Mouse (Mus musculus) 416B (cell line): ENCODE measurements around the gene Vmn1r55.
"Not testable (repeated sequence)": the region's sequence is repeated elsewhere in the genome, so short reads cannot be mapped to it uniquely, and the experiment has no call there.

Source experiments
- DNase-seq: peaks from one replicate; pipeline ENCODE4 v3.0.0; 2011; ENCODE audit warnings: low read depth

The Vmn1r55 gene

DNA sequence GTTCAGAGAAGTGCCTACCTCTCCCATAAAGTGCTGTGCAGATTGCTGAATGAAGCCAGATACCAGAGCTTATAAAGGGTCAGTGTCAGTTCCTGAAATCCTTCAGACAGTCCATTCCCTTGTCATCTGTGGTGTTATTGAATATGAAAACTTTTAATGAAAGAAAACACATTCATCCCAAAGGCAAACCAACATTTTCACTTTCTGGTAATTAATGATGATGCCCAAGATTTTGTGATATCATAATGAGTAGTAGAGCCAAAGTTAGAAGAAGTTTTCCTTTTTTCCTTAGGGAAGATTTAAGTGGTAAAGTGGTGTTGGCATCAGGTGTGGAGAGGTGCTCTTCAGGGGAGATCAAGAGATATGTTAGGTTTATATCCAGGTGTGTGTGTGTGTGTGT lies at the start of gene Vmn1r55:
Vmn1r55 (minus strand) TSS at position 101 of the 400 bp plus-strand sequence.
- DNase-seq, result not testable (repeated sequence)

DNA sequence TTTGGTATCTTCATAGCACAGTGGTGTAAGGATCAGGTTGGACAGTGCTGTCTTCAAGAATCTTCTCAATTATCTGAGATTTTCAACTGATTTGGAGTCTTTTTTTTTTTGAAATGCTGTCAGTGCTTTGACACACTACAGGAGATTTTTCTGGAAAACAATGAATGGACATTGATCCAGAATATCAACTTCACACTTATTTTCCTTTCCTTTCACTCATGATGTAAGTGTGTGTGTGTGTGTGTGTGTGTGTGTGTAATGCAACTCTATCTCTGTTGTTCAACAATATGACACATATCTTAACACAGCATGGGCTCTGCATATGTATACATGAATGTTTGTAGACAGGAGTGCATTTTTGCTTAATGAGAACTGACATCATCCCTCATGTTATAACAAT lies 47.2 kb upstream of the Vmn1r55 start, which contains the start of gene Vmn1r56:
Vmn1r56 (minus strand) TSS at position 101 of the 400 bp plus-strand sequence.
- DNase-seq, result not testable (repeated sequence)

DNA sequence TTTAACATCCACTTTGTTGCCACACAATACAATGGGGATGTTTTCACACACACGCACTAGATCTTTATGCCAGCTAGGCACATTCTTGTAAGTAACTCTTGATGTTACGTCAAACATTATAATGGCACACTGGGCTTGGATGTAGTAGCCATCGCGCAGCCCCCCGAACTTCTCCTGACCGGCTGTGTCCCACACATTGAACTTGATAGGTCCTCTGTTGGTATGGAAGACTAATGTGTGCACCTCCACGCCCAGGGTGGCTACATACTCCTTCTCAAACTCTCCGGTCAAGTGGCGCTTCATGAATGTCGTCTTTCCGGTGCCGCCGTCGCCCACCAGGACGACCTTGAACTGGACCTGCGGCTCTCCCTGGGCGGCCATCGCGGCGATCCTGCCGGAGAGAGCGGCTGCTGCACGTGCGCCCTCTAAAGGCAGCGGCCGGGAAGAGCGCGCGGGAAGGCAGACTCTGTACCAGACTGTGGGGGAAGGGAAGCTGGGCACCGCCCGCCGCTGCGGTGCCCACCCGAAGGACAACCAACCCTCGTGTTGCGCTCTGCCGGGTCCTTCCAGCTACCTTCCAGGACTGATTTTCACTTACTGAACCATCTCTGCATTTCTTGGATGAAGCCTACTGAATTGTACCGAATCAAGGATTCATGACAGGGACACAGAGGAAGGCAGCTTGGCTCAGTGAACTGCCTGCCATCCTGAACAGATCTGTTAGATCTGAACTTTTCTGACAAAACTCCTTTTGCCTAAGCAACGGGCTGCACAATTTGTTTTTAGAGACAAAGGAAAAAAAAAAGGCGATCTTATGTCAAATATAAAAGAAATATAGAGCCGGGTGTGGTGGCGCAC lies 23.7 kb downstream of the Vmn1r55 start, which contains the start of gene Rasl2-9:
Rasl2-9 (minus strand) TSS at position 402 of the 858 bp plus-strand sequence.
- no peak for DNase-seq

DNA sequence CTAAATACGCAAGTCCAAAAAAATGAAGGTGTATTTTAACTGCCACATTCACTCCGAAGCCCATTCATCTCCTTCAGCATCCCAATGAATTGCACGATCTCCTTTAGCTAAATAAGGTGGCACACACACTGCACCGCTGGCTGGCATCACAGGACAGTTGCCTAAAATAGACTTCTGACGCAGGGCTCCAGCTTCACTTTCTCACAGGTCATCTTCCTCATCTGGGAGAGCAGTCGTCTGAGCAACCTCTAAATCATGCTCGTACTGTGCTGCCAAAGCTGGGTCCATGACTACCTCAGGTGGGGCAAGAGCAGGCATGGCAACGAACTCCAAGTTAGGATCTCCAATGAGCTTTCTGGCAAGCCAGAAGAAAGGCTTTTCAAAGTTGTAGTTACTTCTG lies 24.4 kb downstream of the Vmn1r55 start:
- no peak for DNase-seq

- no peak for DNase-seq
Measured at GRCm38 (mm10) chr7:5116850-5117249, 32.6 kb downstream of the Vmn1r55 start, which contains the start of gene Rfpl4. Gene Rfpl4 (minus strand): TSS chr7:5116950.

GRCm38 (mm10) chr7:5112701-5113100 lies 36.8 kb downstream of the Vmn1r55 start:
- no peak for DNase-seq

GRCm38 (mm10) chr7:5109301-5109700 lies 40.2 kb downstream of the Vmn1r55 start:
- no peak for DNase-seq

GRCm38 (mm10) chr7:5108272-5108671 lies 41.2 kb downstream of the Vmn1r55 start:
- DNase-seq, result no peak

- no peak for DNase-seq
Measured at GRCm38 (mm10) chr7:5102564-5102963, 46.9 kb downstream of the Vmn1r55 start.

GRCm38 (mm10) chr7:5101066-5101663 lies 48.3 kb downstream of the Vmn1r55 start:
- peak; percentile 92 for DNase-seq

- DNase-seq, result peak; percentile 27
Measured at GRCm38 (mm10) chr7:5099796-5100195, 49.7 kb downstream of the Vmn1r55 start.

DNA sequence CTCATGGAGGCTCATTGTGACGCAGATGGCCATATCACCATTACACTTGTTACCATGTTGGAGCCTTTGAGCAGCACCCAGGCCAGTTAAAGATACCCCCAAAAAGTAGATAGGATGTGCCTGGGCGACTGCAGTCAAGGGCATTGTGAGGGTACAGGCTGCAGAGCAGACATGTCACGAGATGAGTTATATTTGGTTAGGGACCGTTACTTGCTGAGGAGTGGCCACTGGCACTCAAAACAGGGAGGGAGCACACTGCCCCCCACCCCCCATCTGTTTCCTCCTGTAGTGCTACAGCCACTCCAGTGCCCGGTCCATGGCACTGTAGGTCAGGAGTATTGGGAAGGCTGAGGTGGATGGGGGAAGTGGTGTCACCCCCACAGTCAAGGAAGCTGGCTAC lies 50.7 kb downstream of the Vmn1r55 start:
- DNase-seq, result no peak

- DNase-seq, result no peak
Measured at GRCm38 (mm10) chr7:5092831-5093510, 56.5 kb downstream of the Vmn1r55 start.

DNA sequence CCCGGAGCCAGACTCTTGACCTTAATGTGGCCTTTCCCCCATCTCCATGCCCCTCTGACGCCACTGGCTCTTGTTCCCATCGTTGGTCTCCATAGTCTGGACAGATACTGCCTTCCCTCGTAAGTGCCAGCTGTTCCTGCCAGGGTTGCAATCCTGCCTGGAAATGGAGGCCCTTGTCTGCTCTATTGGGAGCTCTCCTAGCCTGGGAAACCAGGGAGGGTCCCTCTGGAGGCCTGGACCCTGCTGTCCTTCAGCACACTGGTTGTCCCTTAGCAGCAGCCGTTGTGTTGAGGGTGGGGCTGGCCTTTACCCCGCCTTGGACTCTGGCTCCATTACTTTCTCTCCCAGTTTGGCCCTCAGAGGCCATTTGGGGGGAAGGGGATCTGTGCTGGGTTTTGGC lies 57.1 kb downstream of the Vmn1r55 start:
- DNase-seq, result no peak

GRCm38 (mm10) chr7:5091008-5091728 lies 58.3 kb downstream of the Vmn1r55 start:
- DNase-seq, result no peak

DNA sequence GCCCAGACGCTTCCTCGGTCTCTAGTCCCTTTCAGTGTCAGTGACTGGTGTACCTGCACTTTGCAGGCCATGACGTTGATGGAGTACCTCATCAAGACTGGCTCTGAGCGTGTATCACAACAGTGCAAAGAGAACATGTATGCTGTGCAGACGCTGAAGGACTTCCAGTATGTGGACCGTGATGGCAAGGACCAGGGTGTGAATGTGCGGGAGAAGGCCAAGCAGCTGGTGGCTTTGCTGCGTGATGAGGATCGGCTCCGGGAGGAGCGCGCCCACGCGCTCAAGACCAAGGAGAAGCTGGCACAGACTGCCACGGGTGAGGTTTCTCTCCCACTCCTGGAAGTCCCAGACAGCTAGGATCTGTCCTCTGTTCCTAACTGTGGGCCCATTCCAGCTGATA lies 59.6 kb downstream of the Vmn1r55 start:
- DNase-seq, result no peak

- DNase-seq, result no peak
Measured at GRCm38 (mm10) chr7:5087886-5088285, 61.6 kb downstream of the Vmn1r55 start.

GRCm38 (mm10) chr7:5086921-5087440 lies 62.5 kb downstream of the Vmn1r55 start:
- no peak for DNase-seq

DNA sequence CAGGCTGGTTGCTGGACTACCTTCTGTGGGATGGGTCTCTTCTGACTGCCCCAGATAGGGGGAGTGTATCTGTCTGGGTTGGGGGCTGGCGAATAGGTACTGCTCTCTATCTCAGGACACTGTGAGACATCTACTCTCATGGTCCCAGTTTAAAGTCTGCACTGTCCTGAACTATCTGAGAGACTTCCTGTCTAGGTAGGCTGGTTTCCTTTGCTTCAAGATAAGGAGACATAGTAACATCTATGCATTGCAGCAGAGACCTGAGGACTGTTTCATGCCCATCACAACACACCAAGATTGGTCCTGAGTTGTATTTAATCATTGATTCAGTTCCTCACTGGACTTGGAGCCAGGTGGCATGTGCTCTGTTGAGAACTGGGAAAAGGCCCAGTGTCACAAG lies 64.0 kb downstream of the Vmn1r55 start:
- DNase-seq, result no peak

DNA sequence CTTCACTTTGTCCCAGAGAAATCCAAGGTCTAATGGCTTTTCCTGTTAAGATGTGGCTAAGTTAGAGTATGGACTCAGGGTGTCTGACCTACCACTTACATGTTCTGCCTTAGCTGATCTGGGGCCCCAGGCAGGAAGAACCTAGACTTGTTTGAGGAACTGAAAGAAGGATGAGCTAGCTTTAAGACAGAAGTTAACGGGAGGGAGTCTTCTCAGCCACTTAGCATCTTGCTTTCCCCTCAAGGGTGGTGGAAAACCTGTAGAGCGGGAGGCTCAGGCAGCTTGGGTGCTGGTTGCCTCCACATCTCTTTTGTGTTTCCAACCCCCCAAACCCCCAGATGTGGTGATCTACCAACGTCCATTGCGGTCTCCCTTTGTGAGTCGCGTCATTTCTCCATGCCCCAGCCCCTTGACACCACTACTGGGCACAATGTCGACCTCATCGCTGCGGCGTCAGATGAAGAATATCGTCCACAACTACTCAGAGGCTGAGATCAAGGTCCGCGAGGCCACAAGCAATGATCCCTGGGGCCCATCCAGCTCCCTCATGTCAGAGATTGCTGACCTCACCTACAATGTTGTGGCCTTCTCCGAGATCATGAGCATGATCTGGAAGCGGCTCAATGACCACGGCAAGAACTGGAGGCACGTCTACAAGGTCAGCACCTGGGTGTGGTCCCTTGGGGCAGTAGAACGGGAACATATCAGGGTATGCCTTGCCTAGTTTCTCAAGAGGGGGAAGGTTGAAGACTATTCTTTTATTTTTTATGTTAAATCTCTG lies 66.0 kb downstream of the Vmn1r55 start:
- DNase-seq, result no peak

DNA sequence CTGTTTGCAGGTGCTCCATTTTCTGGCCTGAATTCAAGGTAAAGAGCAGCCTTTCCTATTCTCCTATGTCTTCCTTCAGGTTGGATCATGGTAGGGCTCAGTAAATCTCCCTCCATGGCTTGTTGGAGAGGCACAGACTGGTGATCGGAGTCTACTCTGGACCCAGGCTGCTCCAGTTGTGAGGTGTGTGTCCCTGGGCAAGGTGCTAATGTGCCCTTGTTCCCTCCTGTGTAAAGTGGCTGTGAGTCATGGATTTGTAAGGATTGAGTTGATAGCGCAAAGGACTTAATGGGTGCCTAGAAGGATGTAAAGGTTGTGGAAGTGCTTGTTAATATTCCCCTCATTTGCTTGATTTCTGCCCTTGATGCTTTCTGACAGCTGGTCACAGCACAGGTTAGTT lies 67.5 kb downstream of the Vmn1r55 start:
- DNase-seq, result no peak
